In the genomic region with DNA sequence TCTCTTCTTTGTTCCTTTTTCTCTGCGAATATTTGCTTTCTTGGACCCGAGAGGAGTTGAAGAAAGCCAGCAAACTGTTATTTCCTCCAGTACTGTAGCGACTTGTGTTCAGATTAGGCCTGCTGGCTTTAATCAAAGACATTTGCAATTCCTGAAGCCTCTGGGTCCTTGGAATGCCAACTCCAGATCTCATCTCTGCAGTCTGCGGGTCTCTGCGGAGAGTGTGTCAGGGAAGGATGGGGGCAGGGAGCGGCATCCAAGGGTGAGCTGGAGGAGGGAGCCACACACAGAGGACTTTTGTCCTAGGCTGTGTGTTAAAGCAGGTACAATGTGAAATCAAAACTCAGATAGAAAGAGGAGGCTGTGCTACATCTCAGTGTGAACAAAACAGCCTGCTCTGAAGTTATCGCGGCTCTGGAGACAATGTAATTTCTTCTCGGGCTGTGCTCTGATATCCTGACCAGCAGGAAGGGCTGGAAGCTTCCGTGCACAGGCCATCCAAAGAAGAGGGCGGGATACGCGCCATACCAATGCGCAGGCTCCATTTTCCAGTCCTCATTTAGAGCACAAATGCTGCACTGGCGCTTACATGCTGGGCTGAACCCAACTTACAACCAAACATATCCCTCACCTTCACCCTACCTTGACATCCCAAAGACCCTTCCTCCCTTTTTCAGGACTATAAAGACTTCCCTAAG, we compare ENCODE assay signal across 14 mouse cellular contexts.
A peak's percentile ranks its signal among the peaks of the same experiment; 100 is the strongest.
DNase-seq lines count a peak whose midpoint lies in the region; ATAC-seq and TF ChIP-seq lines count a peak whose summit lies in the region.
"Had no signal": no experiment of that assay in that cellular context is flagged by ENCODE, and none has a peak within 500 bp of the region (broad histone marks: within the 10 kb centered on the region; RNA-seq: fewer than 3 reads in every experiment).

No protein-coding gene starts in this region.

- H3K4me2 ChIP-seq in midbrain, embryonic 11.5 days = no peak overlapping the region
- no peak overlapping the region for H3K4me2 ChIP-seq in midbrain, embryonic 16.5 days (ENCODE audit: low read length)
- H3K4me2 ChIP-seq in heart, postnatal 0 days (ENCODE audit: low read depth, low read length) = no peak overlapping the region
- H3K4me2 ChIP-seq: kidney, embryonic 15.5 days; stomach, embryonic 15.5 days had no signal

- H3K27me3 ChIP-seq in midbrain, embryonic 11.5 days (ENCODE audit: control insufficient read depth, insufficient read depth, low read length) = no peaks in the 10 kb centered on the region
- no peaks in the 10 kb centered on the region for H3K27me3 ChIP-seq in midbrain, embryonic 16.5 days (ENCODE audit: control insufficient read depth, insufficient read depth, low read depth, low read length)
- H3K27me3 ChIP-seq in heart, postnatal 0 days (ENCODE audit: control insufficient read depth, insufficient read depth, low read length) = 0 out of 2 replicates have a peak, but pooled peaks cover 7% of the 10 kb centered on the region
- H3K27me3 ChIP-seq: stomach, embryonic 15.5 days had no signal

- TF ChIP-seq EP300 in heart, postnatal 0 days (IDR thresholded peaks at IDR 0.05; ENCODE audit: low read depth) = no peak

- H3K27ac ChIP-seq in midbrain, embryonic 11.5 days (ENCODE audit: low read depth, low read length) = no peak overlapping the region
- no peak overlapping the region for H3K27ac ChIP-seq in midbrain, embryonic 16.5 days (ENCODE audit: low read length)
- no peak overlapping the region for H3K27ac ChIP-seq in heart, postnatal 0 days (ENCODE audit: low read depth)
- H3K27ac ChIP-seq: kidney, embryonic 15.5 days; midbrain, embryonic 10.5 days; stomach, embryonic 15.5 days had no signal

- H3K4me1 ChIP-seq in midbrain, embryonic 11.5 days (ENCODE audit: control insufficient read depth, insufficient read depth, low read length) = no peaks in the 10 kb centered on the region
- H3K4me1 ChIP-seq in midbrain, embryonic 16.5 days (ENCODE audit: control insufficient read depth, insufficient read depth, low read length) = no peaks in the 10 kb centered on the region
- no peaks in the 10 kb centered on the region for H3K4me1 ChIP-seq in heart, postnatal 0 days (ENCODE audit: control insufficient read depth, insufficient read depth)
- H3K4me1 ChIP-seq: kidney, embryonic 15.5 days; stomach, embryonic 15.5 days had no signal

- no peaks in the 10 kb centered on the region for H3K9me3 ChIP-seq in midbrain, embryonic 11.5 days (ENCODE audit: control insufficient read depth, low read length)
- H3K9me3 ChIP-seq in midbrain, embryonic 16.5 days (replicated peaks; ENCODE audit: control insufficient read depth, low read length, poor library complexity, severe bottlenecking) = no peaks in the 10 kb centered on the region
- H3K9me3 ChIP-seq in heart, postnatal 0 days (replicated peaks; ENCODE audit: control insufficient read depth, low read length) = no peaks in the 10 kb centered on the region; the same call in 1 of the 2 replicates
- H3K9me3 ChIP-seq: kidney, embryonic 15.5 days; stomach, embryonic 15.5 days had no signal

- 53% methylated on average over 15 of the region's 15 CpGs for WGBS in midbrain, embryonic 11.5 days
- WGBS in midbrain, embryonic 16.5 days = 48% methylated on average over 15 of the region's 15 CpGs
- WGBS in heart, postnatal 0 days = 44% methylated on average over 15 of the region's 15 CpGs

- H3K36me3 ChIP-seq in midbrain, embryonic 11.5 days (ENCODE audit: control insufficient read depth, insufficient read depth, low read length) = no peaks in the 10 kb centered on the region
- no peaks in the 10 kb centered on the region for H3K36me3 ChIP-seq in midbrain, embryonic 16.5 days (ENCODE audit: control insufficient read depth, insufficient read depth, low read length)
- no peaks in the 10 kb centered on the region for H3K36me3 ChIP-seq in heart, postnatal 0 days (replicated peaks; ENCODE audit: control insufficient read depth, insufficient read depth, low read length)
- H3K36me3 ChIP-seq: kidney, embryonic 15.5 days; midbrain, embryonic 10.5 days; stomach, embryonic 15.5 days had no signal

- peak; percentile 85 for DNase-seq in midbrain, embryonic 11.5 days (ENCODE audit: low spot score, missing footprints)
- peak; percentile 32 to 58 for DNase-seq in heart, adult 18-20 months
- DNase-seq in heart, postnatal 0 days (ENCODE audit: low spot score) = no peak
- no peak for DNase-seq in layer of hippocampus, adult 8-10 months (ENCODE audit: low spot score in 2 of 2)
- no peak for DNase-seq in adrenal gland, postnatal 14 days
- DNase-seq: forebrain, postnatal 0 days; gastrocnemius, postnatal 25 days; layer of hippocampus, adult 9-11 months; liver, postnatal 0 days had no signal

- no peak overlapping the region for H3K4me3 ChIP-seq in midbrain, embryonic 11.5 days (ENCODE audit: low read depth, low read length)
- H3K4me3 ChIP-seq in midbrain, embryonic 16.5 days (ENCODE audit: low read depth, low read length) = no peak overlapping the region
- H3K4me3 ChIP-seq in heart, postnatal 0 days (ENCODE audit: low read depth, low read length) = no peak overlapping the region
- H3K4me3 ChIP-seq: kidney, embryonic 15.5 days; midbrain, embryonic 10.5 days; stomach, embryonic 15.5 days had no signal

- no peak for ATAC-seq in midbrain, embryonic 11.5 days (ENCODE audit: low FRiP score)
- ATAC-seq in midbrain, embryonic 16.5 days = no peak
- 0 out of 2 replicates have a peak, but pooled peaks have one; percentile 24 for ATAC-seq in heart, postnatal 0 days (ENCODE audit: insufficient read depth, low read depth)
- ATAC-seq in erythroid progenitor cell, adult 5-6 weeks (replicated peaks; ENCODE audit: low FRiP score, poor library complexity, severe bottlenecking) = no peak
- ATAC-seq: forebrain, postnatal 0 days; liver, postnatal 0 days had no signal

- TF ChIP-seq CTCF in heart, postnatal 0 days (IDR thresholded peaks at IDR 0.05; ENCODE audit: low read depth) = no peak

- H3K9ac ChIP-seq in midbrain, embryonic 11.5 days (ENCODE audit: low read length) = no peak overlapping the region
- no peak overlapping the region for H3K9ac ChIP-seq in midbrain, embryonic 16.5 days (ENCODE audit: low read depth, low read length)
- no peak overlapping the region for H3K9ac ChIP-seq in heart, postnatal 0 days (replicated peaks; ENCODE audit: low read depth, low read length)
- H3K9ac ChIP-seq: forebrain, postnatal 0 days; kidney, embryonic 15.5 days; liver, postnatal 0 days; stomach, embryonic 15.5 days had no signal

Comparison
In these comparisons a context has a peak if more than half of its experiments do, and no peak if none do; other contexts are left out.
1. DNase-seq: peak in midbrain, embryonic 11.5 days (single experiment) and heart, adult 18-20 months (2 of 2); none in heart, postnatal 0 days (single experiment), layer of hippocampus, adult 8-10 months (0 of 2) and adrenal gland, postnatal 14 days (single experiment).